Mouse (Mus musculus) liver, embryonic 16.5 days (tissue): ENCODE results near the gene Prn. TPM values are rescaled to one million over a fixed set of nuclear protein-coding genes. Genes with fewer than 3 reads are reported as not detected.

Experiments
- ATAC-seq: fragments of 200-750 bp; cut with Nextera tagmentation; 2 replicates; pipeline ENCODE4 v1.8.0; 2017; ENCODE audit warnings: low read depth, mild to moderate bottlenecking, moderate number of reproducible peaks, moderate library complexity
- H3K27ac ChIP-seq: fragments of 300-500 bp; sonication (generic); 2 replicates; pipeline ENCODE4 v1.5.1; 2014; ENCODE audit warnings: mild to moderate bottlenecking, low read length
- H3K27me3 ChIP-seq: fragments of 300-500 bp; sonication (generic); 2 replicates; pipeline ENCODE4 v1.6.1; 2014; ENCODE audit warnings: low read depth, low read length, mixed read lengths; ENCODE audit not compliant: control insufficient read depth, insufficient read depth
- H3K36me3 ChIP-seq: fragments of 300-500 bp; sonication (generic); 2 replicates; pipeline ENCODE4 v1.6.1; 2014; ENCODE audit warnings: mild to moderate bottlenecking; ENCODE audit not compliant: control insufficient read depth, insufficient read depth
- H3K4me1 ChIP-seq: fragments of 300-500 bp; sonication (generic); 2 replicates; pipeline ENCODE4 v1.6.1; 2014; ENCODE audit warnings: low read depth, low read length, mixed read lengths; ENCODE audit not compliant: control insufficient read depth
- H3K4me2 ChIP-seq: fragments of 300-500 bp; sonication (generic); 2 replicates; pipeline ENCODE4 v1.6.1; 2014; ENCODE audit warnings: low read depth, low read length, mixed read lengths
- H3K4me3 ChIP-seq: fragments of 300-500 bp; sonication (generic); 2 replicates; pipeline ENCODE4 v1.5.1; 2014; ENCODE audit warnings: low read depth, mild to moderate bottlenecking, low read length
- H3K9ac ChIP-seq: fragments of 300-500 bp; sonication (generic); 2 replicates; pipeline ENCODE4 v1.6.1; 2014; ENCODE audit warnings: low read depth, low read length
- H3K9me3 ChIP-seq: fragments of 300-500 bp; sonication (generic); replicated peaks from 2 replicates; pipeline ENCODE4 v1.6.1; 2016; ENCODE audit warnings: low read length; ENCODE audit not compliant: control insufficient read depth
- WGBS: fragments of 180-500 bp; shearing (Covaris S2); extraction: QIAGEN DNeasy Blood & Tissue Kit; methylation state at CpG from one replicate; pipeline ENCODE4 v1.1.7; 2014; ENCODE audit not compliant: insufficient replicate concordance; 5-methylcytosine and 5-hydroxymethylcytosine counted together
- polyA plus RNA-seq: library from polyadenylated mRNA; unstranded; fragments of >200 nt; fragmentation: Nextera tagmentation; extraction: Ambion mirVana; gene quantifications from 2 replicates; pipeline ENCODE4 v1.2.1, GENCODE M21; 2015

Prn gene
- polyA plus RNA-seq, 1 experiment from 2014 or later = not detected

GRCm38 (mm10) chr2:132004495-132005136 is 94.9 kb downstream of the Prn start:
- no peak overlapping the region for H3K27ac ChIP-seq
- H3K4me1 ChIP-seq = no peaks in the 10 kb centered on the region
- H3K9me3 ChIP-seq = no peaks in the 10 kb centered on the region
- H3K4me3 ChIP-seq = no peak overlapping the region
- H3K4me2 ChIP-seq = no peak overlapping the region
- WGBS = 76% methylated on average over 9 of the region's 9 CpGs
- no peak for ATAC-seq
- H3K9ac ChIP-seq = no peak overlapping the region
- H3K36me3 ChIP-seq = no peaks in the 10 kb centered on the region
- no peaks in the 10 kb centered on the region for H3K27me3 ChIP-seq

GRCm38 (mm10) chr2:132005445-132005844 is 95.7 kb downstream of the Prn start:
- no peak overlapping the region for H3K27ac ChIP-seq
- H3K27me3 ChIP-seq = no peaks in the 10 kb centered on the region
- no peak for ATAC-seq
- 69% methylated on average over 4 of the region's 4 CpGs for WGBS
- H3K4me2 ChIP-seq = no peak overlapping the region
- no peak overlapping the region for H3K9ac ChIP-seq
- H3K4me3 ChIP-seq = no peak overlapping the region
- H3K36me3 ChIP-seq = no peaks in the 10 kb centered on the region
- no peaks in the 10 kb centered on the region for H3K4me1 ChIP-seq
- no peaks in the 10 kb centered on the region for H3K9me3 ChIP-seq

Other genes with a start within 250 kb of the Prn start
- gene Erv3, start 50.2 kb upstream of the Prn start, polyA plus RNA-seq = not detected in 2 replicates
- 27.7 and 29.3 TPM in 2 replicates for gene Prnp, start within 50 bp of the Prn start, polyA plus RNA-seq
- 0.25 and 0.54 TPM in 2 replicates for gene Prnd, start 40.9 kb downstream of the Prn start, polyA plus RNA-seq
- 2.5 and 3.7 TPM in 2 replicates for gene Rassf2, start 120.3 kb downstream of the Prn start, polyA plus RNA-seq
- 2.7 and 4.1 TPM in 2 replicates for gene Slc23a2, start 235.2 kb downstream of the Prn start, polyA plus RNA-seq